Mouse (Mus musculus) CH12.LX (cell line): ENCODE measurements around the gene Tmem50a. TPM values are rescaled to one million over a fixed set of nuclear protein-coding genes. Genes with fewer than 3 reads are reported as not detected.
A peak's percentile ranks its signal among the peaks of the same experiment; 100 is the strongest.

Experiments used
- DNase-seq: peaks from one replicate; pipeline ENCODE4 v3.0.0-alpha.2; 2013; ENCODE audit errors: extremely low read depth
- H3K27ac ChIP-seq: 2 replicates; pipeline ENCODE4 v1.5.1; 2012; ENCODE audit warnings: low read depth, mild to moderate bottlenecking, control low read depth, moderate library complexity; ENCODE audit not compliant: insufficient read depth
- H3K27me3 ChIP-seq: replicated peaks from 2 replicates; pipeline ENCODE3; 2012; ENCODE audit warnings: inconsistent platforms
- H3K36me3 ChIP-seq, 2 experiments: replicated peaks in 1 of 2; 2 replicates each; pipeline versions ENCODE3 to v1.6.1; 2012; ENCODE audit warnings: inconsistent platforms in 1 of 2, low read length in 1 of 2, mild to moderate bottlenecking in 1 of 2, mixed read lengths in 1 of 2, moderate library complexity in 1 of 2; ENCODE audit not compliant: control insufficient read depth in 1 of 2, insufficient read depth in 1 of 2
- H3K4me1 ChIP-seq, 2 experiments: 2 replicates each; pipeline ENCODE4 v1.6.1; 2012; ENCODE audit warnings: inconsistent platforms in 1 of 2, moderate library complexity in 1 of 2; ENCODE audit not compliant: insufficient read depth in 2 of 2, control insufficient read depth in 1 of 2
- H3K4me2 ChIP-seq: 2 replicates; pipeline ENCODE4 v1.6.1; 2012; ENCODE audit warnings: low read depth, mild to moderate bottlenecking, control low read depth; ENCODE audit not compliant: poor library complexity, insufficient read depth, severe bottlenecking
- H3K4me3 ChIP-seq, 3 experiments: fragments of 150-350 bp in 1 of 3; sonication (generic) in 1 of 3; replicated peaks in 1 of 3; 2 replicates each; pipeline versions ENCODE3 to v1.5.1; 2011 to 2012; ENCODE audit warnings: low read depth in 2 of 3, low read length in 2 of 3, mild to moderate bottlenecking in 2 of 3, moderate library complexity in 2 of 3, control low read depth in 1 of 3, improper control_type of control experiment in 1 of 3, inconsistent platforms in 1 of 3, mixed read lengths in 1 of 3; ENCODE audit not compliant: poor library complexity in 1 of 3
- H3K79me2 ChIP-seq: replicated peaks from 2 replicates; pipeline ENCODE4 v1.6.1; 2012; ENCODE audit warnings: mild to moderate bottlenecking, moderate library complexity; ENCODE audit not compliant: control insufficient read depth, poor library complexity, insufficient read depth, severe bottlenecking; ENCODE audit errors: extremely low read depth
- H3K9ac ChIP-seq: 2 replicates; pipeline ENCODE4 v1.6.1; 2012; ENCODE audit warnings: low read depth, mild to moderate bottlenecking, control low read depth, moderate library complexity; ENCODE audit not compliant: insufficient read depth
- H3K9me3 ChIP-seq: replicated peaks from 2 replicates; pipeline ENCODE3; 2012; ENCODE audit warnings: low read length, inconsistent platforms, mixed read lengths
- CTCF ChIP-seq, 2 experiments: IDR thresholded peaks in 1 of 2; conservative IDR thresholded peaks in 1 of 2; 2 replicates each; pipeline ENCODE4 v1.5.1; 2011 to 2012; ENCODE audit warnings: low read depth in 2 of 2, low read length in 2 of 2, improper control_type of control experiment in 1 of 2, inconsistent platforms in 1 of 2, mild to moderate bottlenecking in 1 of 2, moderate library complexity in 1 of 2
- E2F4 ChIP-seq: IDR thresholded peaks from 2 replicates; pipeline ENCODE4 v1.6.1; 2011; ENCODE audit warnings: low read depth, low read length, improper control_type of control experiment; ENCODE audit not compliant: insufficient replicate concordance
- ELF1 ChIP-seq: IDR thresholded peaks from 2 replicates; pipeline ENCODE4 v1.6.1; 2014; ENCODE audit warnings: low read depth, mild to moderate bottlenecking, inconsistent platforms, low read length, improper control_type of control experiment
- GABPA ChIP-seq: IDR thresholded peaks from 2 replicates; pipeline ENCODE4 v1.6.1; 2012; ENCODE audit warnings: low read depth, low read length, improper control_type of control experiment, inconsistent platforms; ENCODE audit not compliant: insufficient replicate concordance
- HCFC1 ChIP-seq: IDR thresholded peaks from 2 replicates; pipeline ENCODE4 v1.6.1; 2012; ENCODE audit warnings: low read depth, mild to moderate bottlenecking, inconsistent platforms, low read length, improper control_type of control experiment
- IRF4 ChIP-seq: IDR thresholded peaks from 2 replicates; pipeline ENCODE4 v1.6.1; 2014; ENCODE audit warnings: low read depth, mild to moderate bottlenecking, inconsistent platforms, low read length, improper control_type of control experiment
- JUN ChIP-seq: IDR thresholded peaks from 2 replicates; pipeline ENCODE4 v1.6.1; 2011; ENCODE audit warnings: low read depth, mild to moderate bottlenecking, low read length, improper control_type of control experiment, moderate library complexity; ENCODE audit not compliant: insufficient read depth
- NELFE ChIP-seq: IDR thresholded peaks from 2 replicates; pipeline ENCODE4 v1.6.1; 2011; ENCODE audit warnings: low read depth, low read length, improper control_type of control experiment
- NRF1 ChIP-seq: IDR thresholded peaks from 2 replicates; pipeline ENCODE4 v1.6.1; 2014; ENCODE audit warnings: low read depth, mild to moderate bottlenecking, inconsistent platforms, low read length, improper control_type of control experiment, moderate library complexity
- POLR2A ChIP-seq: IDR thresholded peaks from 2 replicates; pipeline ENCODE4 v1.6.1; 2011; ENCODE audit warnings: low read depth, mild to moderate bottlenecking, improper control_type of control experiment, low read length
- SIN3A ChIP-seq: IDR thresholded peaks from 2 replicates; pipeline ENCODE4 v1.6.1; 2012; ENCODE audit warnings: low read length, improper control_type of control experiment, inconsistent platforms
- SMC3 ChIP-seq: IDR thresholded peaks from 2 replicates; pipeline ENCODE4 v1.6.1; 2011; ENCODE audit warnings: low read depth, low read length, improper control_type of control experiment
- TBP ChIP-seq: conservative IDR thresholded peaks from 2 replicates; pipeline ENCODE4 v1.6.1; 2011; ENCODE audit warnings: low read depth, low read length, improper control_type of control experiment
- TCF12 ChIP-seq: IDR thresholded peaks from 2 replicates; pipeline ENCODE4 v1.6.1; 2014; ENCODE audit warnings: low read depth, mild to moderate bottlenecking, inconsistent platforms, low read length, improper control_type of control experiment
- UBTF ChIP-seq: IDR thresholded peaks from 2 replicates; pipeline ENCODE4 v1.6.1; 2012; ENCODE audit warnings: low read depth, mild to moderate bottlenecking, inconsistent platforms, low read length, improper control_type of control experiment, moderate library complexity
- ZC3H11A ChIP-seq: IDR thresholded peaks from 2 replicates; pipeline ENCODE4 v1.6.1; 2012; ENCODE audit warnings: low read depth, mild to moderate bottlenecking, inconsistent platforms, low read length, improper control_type of control experiment
- ZMIZ1 ChIP-seq: IDR thresholded peaks from 2 replicates; pipeline ENCODE4 v1.6.1; 2012; ENCODE audit warnings: low read depth, mild to moderate bottlenecking, inconsistent platforms, low read length, improper control_type of control experiment
- ZNF384 ChIP-seq: IDR thresholded peaks from 2 replicates; pipeline ENCODE4 v1.6.1; 2012; ENCODE audit warnings: low read depth, low read length, improper control_type of control experiment, inconsistent platforms
- dilution Hi-C: fragments of 300-500 bp; cut with MboI; formaldehyde crosslinking; loops from 2 replicates; pipeline ENCODE4 v1.14.3; 2020; ENCODE audit warnings: low sequenced_read_pairs; ENCODE audit not compliant: extremely low pct_unique_long_range_greater_than_20kb, extremely low pct_ligation_motif_present
- in situ Hi-C: fragments of 300-500 bp; cut with MboI; formaldehyde crosslinking; loops from 3 replicates; pipeline ENCODE4 v1.14.3; 2019; ENCODE audit warnings: low sequenced_read_pairs, low pct_ligation_motif_present, low pct_unique_long_range_greater_than_20kb, mixed read lengths
- polyA plus RNA-seq: library from polyadenylated mRNA; unstranded; fragments of >175 nt; gene quantifications from 2 replicates; pipeline ENCODE4 v1.2.1, GENCODE M21; 2012; ENCODE audit warnings: low read depth; ENCODE audit not compliant: insufficient read length
- total RNA-seq, 2 experiments: library from RNA; depleted of rRNA; stranded (reverse); fragments of 300-350 nt in 1 of 2; fragments of >200 nt in 1 of 2; gene quantifications; 2 replicates each; pipeline ENCODE4 v1.2.3; 2012 to 2014

Gene Tmem50a
- 84.8 and 95.8 TPM in 2 replicates for total RNA-seq (2012; rRNA removed)
- total RNA-seq (2014; rRNA removed) = 131 and 132 TPM in 2 replicates
- 114 and 133 TPM in 2 replicates for polyA plus RNA-seq

DNA sequence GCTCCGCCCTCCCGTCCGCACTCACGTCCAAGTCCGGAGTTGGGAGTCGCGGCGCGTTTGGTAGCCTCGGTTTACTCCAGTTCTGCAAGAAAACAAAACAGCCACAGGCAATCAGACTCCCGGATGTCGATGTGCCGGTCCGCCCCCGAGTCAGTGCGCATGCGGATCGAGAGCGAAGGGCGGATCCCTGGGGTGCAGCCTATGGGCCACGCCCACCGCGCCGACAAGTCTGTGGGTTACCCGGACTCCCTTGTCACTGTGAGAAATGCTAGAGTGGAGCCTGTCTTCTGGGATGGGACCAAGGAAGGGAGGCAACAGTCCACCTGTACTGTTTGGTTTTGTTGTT lies at the start of gene Tmem50a:
Gene Tmem50a, minus strand, starts transcription at position 161 of the 346 bp plus-strand sequence.
- H3K9me3 ChIP-seq = no peaks in the 10 kb centered on the region
- H3K27ac ChIP-seq = peak within 1 kb of the TSS; percentile 94
- H3K4me1 ChIP-seq = peaks cover 9 to 42% of the 10 kb centered on the region in 2 experiments
- no peaks in the 10 kb centered on the region for H3K27me3 ChIP-seq
- dilution Hi-C loops (no loop called here), in situ Hi-C loops (no loop called here)
- peaks cover 0 to 9% of the 10 kb centered on the region in 2 experiments for H3K36me3 ChIP-seq
- peak within 1 kb of the TSS; percentile 98 for H3K9ac ChIP-seq
- peak within 1 kb of the TSS; percentile 96 for H3K4me2 ChIP-seq
- TF ChIP-seq TBP = peak; percentile 42; the same call in 1 of the 2 replicates
- peak; percentile 95 for TF ChIP-seq NRF1
- no peak for TF ChIP-seq ZNF384
- peak; percentile 49; the same call in 1 of the 2 replicates for TF ChIP-seq TCF12
- 0 out of 2 replicates have a peak, but pooled peaks have one; percentile 9 for TF ChIP-seq ZMIZ1
- TF ChIP-seq SIN3A = peak; percentile 70
- peak; percentile 67 for TF ChIP-seq NELFE
- TF ChIP-seq HCFC1 = peak; percentile 57
- TF ChIP-seq E2F4 = no peak
- no peak for TF ChIP-seq IRF4
- no peak for TF ChIP-seq UBTF
- no peak for TF ChIP-seq GABPA
- TF ChIP-seq ELF1 = peak; percentile 61
- no peak for TF ChIP-seq JUN
- TF ChIP-seq ZC3H11A = no peak
- peak; percentile 69 for TF ChIP-seq POLR2A
- H3K79me2 ChIP-seq = peaks cover 14% of the 10 kb centered on the region
- H3K4me3 ChIP-seq = peak within 1 kb of the TSS; percentile 75 to 100 (median 93)
- DNase-seq = peak; percentile 93

DNA sequence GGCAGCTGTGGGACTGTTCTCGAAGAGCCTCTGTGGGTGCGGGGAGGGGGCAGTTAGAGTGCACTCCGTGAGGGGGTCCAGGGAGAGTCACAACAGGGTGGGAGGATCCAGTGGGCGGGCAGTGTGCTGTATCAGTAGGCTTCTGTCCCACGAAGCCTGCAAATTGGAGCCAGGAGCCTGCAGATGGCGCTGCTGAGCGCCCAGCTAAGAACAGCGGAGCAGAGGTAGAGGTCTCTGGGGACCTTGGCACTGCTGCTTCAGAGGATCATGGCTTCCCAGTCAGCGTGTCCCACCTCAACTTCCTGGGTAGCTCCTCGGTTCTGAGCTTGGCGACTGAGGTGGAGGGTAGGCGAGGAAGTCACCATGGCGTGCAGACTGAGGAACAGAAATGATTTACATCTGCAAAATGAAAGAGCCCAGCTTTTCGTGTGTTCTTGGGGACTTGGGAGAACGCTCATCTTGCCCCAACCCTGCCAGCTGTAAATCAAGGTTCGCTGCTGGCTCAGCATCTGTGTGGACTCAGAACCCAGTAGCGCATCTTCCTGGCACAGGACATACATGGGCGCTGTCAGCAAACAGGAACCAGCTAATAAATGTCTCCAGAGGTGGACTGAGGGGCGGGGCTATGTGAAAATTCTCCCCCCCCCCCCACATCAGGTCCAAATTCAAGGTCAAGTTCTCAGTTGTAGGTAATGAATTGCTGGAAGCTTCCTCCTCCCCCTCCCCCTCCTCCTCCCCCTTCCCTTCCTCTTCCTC lies 48.4 kb upstream of the Tmem50a start:
- H3K27ac ChIP-seq = no peak overlapping the region
- peaks cover 5% of the 10 kb centered on the region for H3K9me3 ChIP-seq
- H3K4me3 ChIP-seq = no peak overlapping the region
- H3K4me1 ChIP-seq = peaks cover 0 to 1% of the 10 kb centered on the region in 2 experiments; a peak in 1 of 4 replicates
- no peak overlapping the region for H3K4me2 ChIP-seq
- TF ChIP-seq SMC3 (no peak), CTCF (conservative IDR thresholded peaks at IDR 0.05 in 1 of 2, IDR thresholded peaks at IDR 0.05 in 1 of 2; ENCODE audit: low read depth in 2 of 2, low read length in 2 of 2) (peak in 1 of 2 experiments; percentile 24; a peak in 1 of 4 replicates)
- no peak overlapping the region for H3K9ac ChIP-seq
- no peak for DNase-seq
- no peaks in the 10 kb centered on the region for H3K36me3 ChIP-seq
- H3K79me2 ChIP-seq = no peaks in the 10 kb centered on the region
- in situ Hi-C loops = no loop called here
- H3K27me3 ChIP-seq = peaks cover 42% of the 10 kb centered on the region
- dilution Hi-C loops = no loop called here
